Mouse (Mus musculus) embryonic facial prominence, embryonic 11.5 days (tissue): ENCODE measurements around the gene Hpcal1. TPM values are rescaled to one million over a fixed set of nuclear protein-coding genes. Genes with fewer than 3 reads are reported as not detected.
A peak's percentile ranks its signal among the peaks of the same experiment; 100 is the strongest.

ENCODE experiments used
- ATAC-seq: fragments of 200-750 bp; cut with Nextera tagmentation; replicated peaks from 2 replicates; pipeline ENCODE4 v1.8.0; 2017; ENCODE audit warnings: low read depth; ENCODE audit not compliant: insufficient number of reproducible peaks, low FRiP score, low TSS enrichment
- DNase-seq: peaks from one replicate; pipeline ENCODE4 v3.0.0-alpha.2; 2015; ENCODE audit warnings: low spot score
- H3K27ac ChIP-seq: fragments of 300-500 bp; sonication (generic); replicated peaks from 2 replicates; pipeline ENCODE4 v1.5.1; 2014; ENCODE audit warnings: mild to moderate bottlenecking, low read depth, low read length, control low read depth
- H3K27me3 ChIP-seq: fragments of 300-500 bp; sonication (generic); 2 replicates; pipeline ENCODE4 v1.6.1; 2014; ENCODE audit warnings: mild to moderate bottlenecking, low read length, moderate library complexity, mixed read lengths; ENCODE audit not compliant: control insufficient read depth, insufficient read depth
- H3K36me3 ChIP-seq: fragments of 300-500 bp; sonication (generic); replicated peaks from 2 replicates; pipeline ENCODE4 v1.6.1; 2014; ENCODE audit warnings: low read depth, mild to moderate bottlenecking, low read length, moderate library complexity, mixed read lengths; ENCODE audit not compliant: control insufficient read depth, insufficient read depth
- H3K4me1 ChIP-seq: fragments of 300-500 bp; sonication (generic); 2 replicates; pipeline ENCODE4 v1.6.1; 2014; ENCODE audit warnings: low read length, mixed read lengths; ENCODE audit not compliant: control insufficient read depth, insufficient read depth
- H3K4me2 ChIP-seq: fragments of 300-500 bp; sonication (generic); 2 replicates; pipeline ENCODE4 v1.6.1; 2014; ENCODE audit warnings: low read depth, mild to moderate bottlenecking, control low read depth, low read length, moderate library complexity
- H3K4me3 ChIP-seq: fragments of 300-500 bp; sonication (generic); 2 replicates; pipeline ENCODE4 v1.5.1; 2014; ENCODE audit warnings: low read depth, low read length, control low read depth
- H3K9ac ChIP-seq: fragments of 300-500 bp; sonication (generic); replicated peaks from 2 replicates; pipeline ENCODE4 v1.6.1; 2014; ENCODE audit warnings: mild to moderate bottlenecking, control low read depth, low read length
- H3K9me3 ChIP-seq: fragments of 300-500 bp; sonication (generic); replicated peaks from 2 replicates; pipeline ENCODE4 v1.6.1; 2016; ENCODE audit warnings: mild to moderate bottlenecking, low read length, inconsistent platforms, mixed read lengths; ENCODE audit not compliant: control insufficient read depth
- WGBS: fragments of 180-500 bp; shearing (Covaris S2); extraction: QIAGEN DNeasy Blood & Tissue Kit; methylation state at CpG from one replicate; pipeline ENCODE4 v1.1.7; 2014; 5-methylcytosine and 5-hydroxymethylcytosine counted together
- polyA plus RNA-seq: library from polyadenylated mRNA; unstranded; fragments of >200 nt; fragmentation: Nextera tagmentation; extraction: Ambion mirVana; gene quantifications from 2 replicates; pipeline ENCODE4 v1.2.1, GENCODE M21; 2014

The Hpcal1 gene
- polyA plus RNA-seq, 1 experiment from 2014 or later: 35.1 TPM

DNA sequence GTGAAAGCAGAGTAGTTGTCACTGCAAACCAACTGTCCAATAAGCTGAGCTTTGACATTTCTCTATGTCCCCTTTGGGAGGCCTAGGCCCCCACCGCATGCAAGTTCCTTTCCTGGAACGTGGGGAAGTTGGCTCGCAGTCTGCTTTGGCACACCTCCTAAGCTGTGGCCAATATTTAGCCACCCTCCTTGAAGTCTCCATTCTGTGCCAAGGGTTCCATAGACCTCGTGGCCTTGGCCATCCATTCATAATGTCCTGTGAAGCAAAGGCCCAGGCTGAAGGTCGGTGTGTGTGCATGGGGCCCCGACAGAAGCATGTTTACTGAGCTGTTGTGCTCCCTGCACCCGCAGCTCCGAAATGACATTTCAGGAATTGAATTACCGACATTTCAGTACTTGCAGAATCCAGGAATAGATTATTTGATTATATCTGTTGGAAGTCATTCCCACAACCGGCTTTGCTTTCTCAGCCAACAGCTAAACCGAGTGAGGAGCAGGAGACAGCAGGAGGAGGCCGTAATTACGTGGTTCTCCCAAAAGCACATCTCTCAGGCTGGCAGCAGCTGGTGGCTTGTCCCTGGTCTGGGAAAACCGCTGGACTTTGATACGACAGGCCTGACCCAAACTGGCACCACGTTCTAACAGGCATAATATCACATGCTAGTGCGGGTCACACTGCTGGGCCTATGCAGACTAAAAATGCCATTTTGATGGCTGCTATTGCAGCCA lies 51.1 kb downstream of the Hpcal1 start:
- H3K9me3 ChIP-seq: no peaks in the 10 kb centered on the region
- WGBS: 84% methylated on average over 17 of the region's 17 CpGs
- no peaks in the 10 kb centered on the region for H3K36me3 ChIP-seq
- no peak overlapping the region for H3K9ac ChIP-seq
- no peak overlapping the region for H3K4me3 ChIP-seq
- no peaks in the 10 kb centered on the region; the same call in none of the 2 replicates for H3K4me1 ChIP-seq
- ATAC-seq: no peak
- no peak overlapping the region for H3K4me2 ChIP-seq
- no peaks in the 10 kb centered on the region for H3K27me3 ChIP-seq
- DNase-seq: no peak
- H3K27ac ChIP-seq: no peak overlapping the region

DNA sequence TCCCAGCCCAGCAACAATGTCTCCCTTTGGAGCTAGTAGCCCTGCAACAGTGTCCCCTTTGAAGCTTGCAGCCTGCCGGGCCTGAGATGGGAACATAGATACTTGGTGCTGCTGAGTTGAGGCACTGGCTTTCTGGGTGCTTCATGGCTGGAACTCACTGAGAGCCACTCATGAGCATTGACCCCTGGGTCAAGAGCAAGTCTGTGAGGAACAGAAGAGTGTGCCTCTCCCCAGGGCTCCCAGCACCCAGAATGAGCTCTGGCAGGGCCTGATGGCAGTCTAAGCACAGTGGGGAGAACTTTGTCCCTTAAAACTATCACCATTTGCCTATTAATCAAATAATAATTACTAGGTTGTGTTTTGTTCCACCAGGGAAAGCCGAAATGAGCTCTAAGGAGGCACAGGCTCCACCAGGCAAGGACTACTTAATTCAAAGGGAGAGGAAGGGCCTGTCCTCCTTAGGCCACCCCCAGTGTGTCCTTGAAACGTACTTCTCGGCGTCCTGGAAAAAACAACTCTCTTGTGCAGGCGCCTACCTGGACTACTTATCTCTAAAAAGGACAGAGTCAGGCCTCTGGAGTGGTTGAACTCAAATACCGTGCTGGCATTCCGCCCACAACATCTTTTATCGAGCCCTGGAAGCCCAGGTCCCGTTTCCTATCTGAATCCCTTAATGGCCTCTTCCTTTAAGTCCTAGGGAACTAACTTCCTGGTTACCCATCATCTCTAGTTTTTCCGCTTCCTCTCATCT lies 52.1 kb downstream of the Hpcal1 start:
- H3K4me3 ChIP-seq: no peak overlapping the region
- ATAC-seq (no peak), DNase-seq (no peak)
- H3K27ac ChIP-seq: no peak overlapping the region
- no peaks in the 10 kb centered on the region for H3K9me3 ChIP-seq
- no peaks in the 10 kb centered on the region; the same call in none of the 2 replicates for H3K4me1 ChIP-seq
- H3K4me2 ChIP-seq: no peak overlapping the region
- WGBS: 71% methylated on average over 11 of the region's 11 CpGs
- H3K36me3 ChIP-seq: no peaks in the 10 kb centered on the region
- H3K9ac ChIP-seq: no peak overlapping the region
- H3K27me3 ChIP-seq: no peaks in the 10 kb centered on the region

DNA sequence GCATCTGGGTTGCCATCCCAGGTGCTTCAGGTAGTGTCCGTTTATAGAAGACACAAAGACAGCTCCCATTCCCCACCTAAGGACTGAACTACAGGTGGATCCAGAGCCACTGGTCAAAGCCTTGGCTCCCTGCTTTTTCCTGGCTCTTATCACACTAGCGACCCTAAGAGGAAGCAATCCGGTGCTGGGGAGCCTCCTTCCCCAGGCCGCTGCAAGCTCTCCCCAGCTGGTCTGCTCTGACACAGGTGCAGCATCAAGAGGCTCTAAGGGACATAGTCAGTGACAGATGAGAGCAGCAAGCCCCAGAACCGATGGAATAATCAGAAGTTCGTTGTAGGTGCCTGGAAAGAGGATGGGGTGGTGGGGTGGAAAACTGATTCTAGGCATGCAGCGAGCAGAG lies 54.8 kb downstream of the Hpcal1 start:
- no peaks in the 10 kb centered on the region for H3K36me3 ChIP-seq
- no peak overlapping the region for H3K4me2 ChIP-seq
- H3K4me1 ChIP-seq: no peaks in the 10 kb centered on the region; the same call in none of the 2 replicates
- H3K27me3 ChIP-seq: no peaks in the 10 kb centered on the region
- H3K9me3 ChIP-seq: no peaks in the 10 kb centered on the region
- no peak for ATAC-seq
- H3K9ac ChIP-seq: no peak overlapping the region
- no peak overlapping the region for H3K4me3 ChIP-seq
- WGBS: 80% methylated on average over 7 of the region's 7 CpGs
- no peak for DNase-seq
- H3K27ac ChIP-seq: no peak overlapping the region

DNA sequence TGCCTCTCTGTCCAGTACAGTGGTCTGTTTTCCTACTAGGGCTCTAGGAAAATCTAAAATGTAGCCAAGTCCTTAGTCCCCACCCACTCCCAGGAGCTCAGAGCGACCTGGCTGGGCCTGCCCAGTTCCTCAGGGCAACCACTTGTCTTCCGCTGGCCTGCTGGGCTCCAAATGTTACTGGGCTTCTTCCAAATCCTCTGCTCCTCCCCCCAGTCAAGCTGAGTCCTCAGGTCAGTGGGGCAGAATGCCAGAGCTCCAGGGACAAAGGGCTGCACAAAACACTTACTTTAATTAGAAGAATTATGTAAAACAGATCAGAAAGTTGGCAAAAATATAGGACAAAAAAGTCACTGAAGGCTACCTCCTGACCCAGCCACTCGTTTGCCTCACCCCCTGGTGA lies 56.1 kb downstream of the Hpcal1 start:
- no peak overlapping the region for H3K4me2 ChIP-seq
- WGBS: 11% methylated on average over 3 of the region's 3 CpGs
- DNase-seq: no peak
- no peaks in the 10 kb centered on the region for H3K36me3 ChIP-seq
- H3K27ac ChIP-seq: no peak overlapping the region
- no peaks in the 10 kb centered on the region; the same call in none of the 2 replicates for H3K4me1 ChIP-seq
- no peak overlapping the region for H3K9ac ChIP-seq
- ATAC-seq: 0 out of 2 replicates have a peak, but pooled peaks have one; percentile 15
- H3K27me3 ChIP-seq: no peaks in the 10 kb centered on the region
- no peaks in the 10 kb centered on the region for H3K9me3 ChIP-seq
- H3K4me3 ChIP-seq: no peak overlapping the region

DNA sequence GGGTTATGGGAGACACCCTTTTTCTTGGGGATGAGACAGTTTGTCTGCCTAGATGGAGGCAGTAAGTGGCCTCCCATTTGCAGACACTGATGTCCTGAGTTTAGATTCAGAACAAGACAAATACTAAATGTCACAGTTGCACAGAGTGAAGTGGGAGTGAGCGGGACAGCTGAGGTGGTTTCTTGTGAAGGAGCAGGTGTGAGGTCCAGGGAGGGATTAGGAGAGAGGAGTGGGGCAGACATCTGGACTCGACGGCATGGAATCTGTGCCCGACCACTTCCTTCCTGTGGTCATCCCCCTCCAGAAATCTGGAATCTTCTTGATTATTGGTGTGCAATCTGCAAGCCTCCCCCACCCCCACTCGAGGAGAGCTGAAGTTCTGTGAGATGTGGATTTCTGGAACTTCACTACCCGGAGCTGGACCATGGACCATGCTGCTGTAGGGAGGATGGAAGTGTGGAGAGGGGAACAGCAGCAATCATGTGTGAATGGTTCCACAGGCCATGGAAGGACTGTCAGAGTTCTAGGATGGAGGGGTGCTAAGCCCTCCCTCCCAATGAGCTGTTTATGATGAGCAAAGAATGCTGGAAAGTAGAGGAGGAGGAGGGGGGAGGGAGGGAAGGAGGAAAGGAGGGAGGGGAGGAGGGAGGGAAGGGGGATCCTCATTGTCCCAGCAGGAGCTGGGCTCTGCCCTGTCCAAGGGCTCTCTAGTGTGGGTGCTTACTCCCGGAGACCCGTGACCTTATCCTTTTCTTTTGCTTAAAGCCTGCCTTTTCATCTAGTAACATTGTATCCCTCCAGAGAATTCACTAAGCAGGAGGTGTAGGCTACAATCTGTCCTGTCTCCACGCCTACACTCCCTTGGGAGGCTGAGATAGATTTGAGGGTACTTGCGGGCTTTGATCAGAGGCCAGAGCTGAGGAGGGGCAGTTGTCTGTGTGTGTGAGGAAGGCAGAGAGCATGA lies 56.8 kb downstream of the Hpcal1 start:
- no peak overlapping the region for H3K4me3 ChIP-seq
- no peaks in the 10 kb centered on the region; the same call in none of the 2 replicates for H3K4me1 ChIP-seq
- no peak for DNase-seq
- no peak overlapping the region for H3K27ac ChIP-seq
- ATAC-seq: peak; percentile 60; the same call in 1 of the 2 replicates
- no peaks in the 10 kb centered on the region for H3K27me3 ChIP-seq
- no peaks in the 10 kb centered on the region for H3K9me3 ChIP-seq
- H3K9ac ChIP-seq: no peak overlapping the region
- 21% methylated on average over 10 of the region's 10 CpGs for WGBS
- H3K36me3 ChIP-seq: no peaks in the 10 kb centered on the region
- H3K4me2 ChIP-seq: no peak overlapping the region

DNA sequence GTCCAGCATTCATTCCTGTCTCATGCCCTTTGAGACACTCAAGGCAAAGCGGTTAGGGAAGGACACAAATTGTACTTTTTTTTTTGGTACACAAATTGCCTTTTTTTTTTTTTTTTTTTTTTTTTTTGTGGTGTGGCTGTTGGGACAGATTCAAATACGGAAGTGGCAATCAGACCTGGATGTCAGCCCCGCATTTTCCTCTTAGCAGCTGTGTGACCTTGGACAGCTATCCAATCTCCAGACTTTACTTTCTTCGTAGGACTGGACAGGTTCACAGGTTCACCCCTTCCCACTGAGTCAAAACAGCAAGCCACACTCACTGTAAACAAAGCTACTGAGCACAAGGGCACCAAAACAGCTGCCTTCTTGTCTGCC lies 57.5 kb downstream of the Hpcal1 start:
- DNase-seq: no peak
- H3K27me3 ChIP-seq: no peaks in the 10 kb centered on the region
- no peak for ATAC-seq
- H3K27ac ChIP-seq: no peak overlapping the region
- H3K4me3 ChIP-seq: no peak overlapping the region
- no peaks in the 10 kb centered on the region for H3K36me3 ChIP-seq
- H3K4me2 ChIP-seq: no peak overlapping the region
- H3K9me3 ChIP-seq: no peaks in the 10 kb centered on the region
- H3K9ac ChIP-seq: no peak overlapping the region
- 34% methylated on average over 4 of the region's 4 CpGs for WGBS
- H3K4me1 ChIP-seq: no peaks in the 10 kb centered on the region; the same call in none of the 2 replicates

DNA sequence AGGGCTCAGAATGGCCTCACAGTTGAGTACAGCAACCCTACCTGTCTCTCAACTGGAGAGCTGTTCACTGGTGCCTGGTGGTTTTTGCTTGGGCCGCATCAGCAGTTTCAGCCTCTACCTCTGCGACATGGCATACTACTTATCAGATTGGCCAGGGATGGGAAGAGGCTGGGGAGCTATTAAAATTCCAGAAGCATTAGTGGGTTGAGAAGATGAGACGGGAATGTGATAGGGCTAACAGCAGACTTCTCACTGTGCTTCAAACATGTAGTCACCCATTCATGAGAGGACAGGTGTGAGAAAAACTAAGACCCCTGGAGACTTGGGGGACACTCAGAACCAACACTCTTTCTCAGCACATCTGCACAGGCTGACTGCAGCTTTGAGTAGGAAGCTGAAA lies 59.1 kb downstream of the Hpcal1 start:
- WGBS: 66% methylated on average over 3 of the region's 3 CpGs
- ATAC-seq: no peak
- no peak overlapping the region for H3K9ac ChIP-seq
- DNase-seq: no peak
- H3K9me3 ChIP-seq: no peaks in the 10 kb centered on the region
- no peak overlapping the region for H3K4me3 ChIP-seq
- H3K36me3 ChIP-seq: no peaks in the 10 kb centered on the region
- no peaks in the 10 kb centered on the region for H3K27me3 ChIP-seq
- no peak overlapping the region for H3K27ac ChIP-seq
- H3K4me2 ChIP-seq: no peak overlapping the region
- H3K4me1 ChIP-seq: no peaks in the 10 kb centered on the region; the same call in none of the 2 replicates
